Mouse (Mus musculus) left cerebral cortex, postnatal 25 days (tissue): ENCODE measurements around the gene Rbpms2. TPM values are rescaled to one million over a fixed set of nuclear protein-coding genes. Genes with fewer than 3 reads are reported as not detected.
"Not testable (repeated sequence)": the region's sequence is repeated elsewhere in the genome, so short reads cannot be mapped to it uniquely, and the experiment has no call there.

Source experiments
- DNase-seq, 2 experiments: peaks; one replicate each; pipeline ENCODE4 v3.0.0; 2022; ENCODE audit warnings: low spot score in 2 of 2, mixed read lengths in 1 of 2
- intact Hi-C: fragments of 180-260 bp; cut with DNase I; formaldehyde crosslinking; loops from one replicate; pipeline ENCODE4 v1.15.1; 2025
- total RNA-seq, 2 experiments: library from RNA; stranded (reverse); gene quantifications; 2 replicates each; pipeline ENCODE4 v1.2.3; 2021

Rbpms2 gene
- total RNA-seq, 2 experiments from 2014 or later, result 2.2 to 3.2 TPM

DNA sequence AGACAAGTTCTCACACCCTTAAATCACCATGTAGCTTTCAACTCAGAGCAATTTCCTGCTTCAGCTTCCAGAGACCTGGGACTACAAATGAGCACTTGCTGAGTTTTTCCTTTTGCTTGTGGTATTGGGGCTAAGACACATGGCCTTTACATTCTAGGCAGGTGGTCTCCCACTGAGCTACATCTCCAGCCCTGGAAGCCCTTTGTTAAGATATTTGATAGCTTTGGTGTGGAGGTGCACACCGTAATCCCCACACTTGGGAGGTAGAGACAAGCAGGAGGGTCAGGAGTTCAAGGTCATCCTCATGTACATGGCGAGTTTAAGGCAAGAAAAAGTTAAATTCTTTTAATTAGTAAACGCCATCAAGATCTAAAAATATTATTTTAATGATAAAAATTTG lies 52.7 kb downstream of the Rbpms2 start:
- no peak for DNase-seq
- intact Hi-C loops, result no loop called here

DNA sequence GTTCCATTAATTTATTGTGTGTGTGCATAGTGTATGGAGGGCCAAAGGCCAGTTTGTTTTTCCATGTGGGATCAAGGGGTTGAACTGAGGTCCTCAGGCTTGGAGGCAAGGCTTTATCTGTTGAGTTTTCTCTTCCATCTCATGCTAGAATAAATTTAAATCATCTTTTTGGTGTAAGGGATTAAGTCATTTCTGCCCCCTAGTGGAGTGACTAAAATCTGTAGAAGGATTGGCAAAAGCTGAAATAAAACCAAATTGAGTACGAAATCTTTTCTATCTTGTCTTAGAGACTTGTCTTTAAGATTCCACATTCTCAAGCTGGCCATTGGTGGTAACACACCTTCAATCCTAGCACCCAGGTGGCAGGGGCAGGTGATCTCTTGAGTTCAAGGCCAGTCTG lies 53.5 kb downstream of the Rbpms2 start:
- peak in 1 of 2 experiments; percentile 41 for DNase-seq
- intact Hi-C loops, result no loop called here

DNA sequence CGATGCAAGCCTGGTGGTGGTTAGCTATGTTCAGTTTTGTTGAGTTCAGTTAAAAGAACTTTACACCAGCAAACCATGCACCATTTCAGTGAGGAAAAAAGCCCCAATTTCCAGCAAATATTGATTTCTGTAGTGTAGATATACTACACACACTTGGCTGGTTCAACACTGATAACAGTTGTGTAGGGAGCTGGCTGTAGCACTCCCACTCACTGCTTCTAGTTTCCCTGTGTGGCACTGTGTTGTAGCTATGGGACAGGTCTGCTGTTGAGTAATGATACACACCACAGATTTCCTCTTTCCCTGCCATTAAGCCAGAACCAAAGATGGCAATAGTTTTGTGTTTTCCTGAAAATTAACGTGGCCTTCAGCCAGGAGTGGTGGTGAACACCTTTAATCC lies 55.3 kb downstream of the Rbpms2 start:
- no peak for DNase-seq
- intact Hi-C loops, result no loop called here

DNA sequence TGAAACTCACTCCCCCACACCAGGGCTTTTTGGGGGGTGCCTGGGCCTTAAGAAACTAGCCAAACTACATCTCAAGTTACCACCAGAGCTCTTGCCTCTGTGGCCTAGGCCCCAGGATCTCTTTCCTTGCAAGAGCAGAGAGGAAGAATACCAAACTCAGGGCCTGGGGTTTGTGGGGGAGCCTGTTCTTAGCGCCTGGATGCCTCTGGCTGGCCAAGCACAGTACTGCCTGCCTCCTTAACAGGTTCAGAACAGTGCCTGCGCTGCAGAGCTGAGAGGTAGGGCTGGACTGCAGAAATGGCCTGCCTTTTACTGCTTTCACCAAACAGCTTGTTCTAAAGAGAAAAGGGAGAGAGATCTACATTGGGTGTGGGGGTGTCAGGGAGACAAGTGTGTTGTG lies 60.4 kb downstream of the Rbpms2 start:
- DNase-seq, intact Hi-C loops: not testable (repeated sequence)

DNA sequence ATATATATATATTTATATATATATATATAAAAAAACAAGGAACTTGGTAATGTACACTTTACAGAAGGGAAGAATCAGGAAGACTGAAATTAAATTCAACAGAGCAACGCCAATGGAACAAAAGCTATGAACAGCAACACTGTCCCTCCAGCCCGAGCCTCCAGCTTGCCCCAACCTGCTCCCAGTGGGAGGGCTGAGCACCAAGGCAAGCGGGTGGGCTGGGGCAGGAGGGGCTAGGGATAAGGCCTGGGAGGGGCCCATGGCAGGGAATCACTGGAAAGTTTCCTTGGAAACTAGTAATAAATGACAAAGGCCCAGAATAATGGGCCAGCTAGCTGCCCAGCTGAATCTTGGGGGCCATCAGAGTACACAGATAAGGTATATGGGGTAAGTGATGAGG lies 63.0 kb downstream of the Rbpms2 start:
- intact Hi-C loops, result no loop called here
- DNase-seq, result no peak

DNA sequence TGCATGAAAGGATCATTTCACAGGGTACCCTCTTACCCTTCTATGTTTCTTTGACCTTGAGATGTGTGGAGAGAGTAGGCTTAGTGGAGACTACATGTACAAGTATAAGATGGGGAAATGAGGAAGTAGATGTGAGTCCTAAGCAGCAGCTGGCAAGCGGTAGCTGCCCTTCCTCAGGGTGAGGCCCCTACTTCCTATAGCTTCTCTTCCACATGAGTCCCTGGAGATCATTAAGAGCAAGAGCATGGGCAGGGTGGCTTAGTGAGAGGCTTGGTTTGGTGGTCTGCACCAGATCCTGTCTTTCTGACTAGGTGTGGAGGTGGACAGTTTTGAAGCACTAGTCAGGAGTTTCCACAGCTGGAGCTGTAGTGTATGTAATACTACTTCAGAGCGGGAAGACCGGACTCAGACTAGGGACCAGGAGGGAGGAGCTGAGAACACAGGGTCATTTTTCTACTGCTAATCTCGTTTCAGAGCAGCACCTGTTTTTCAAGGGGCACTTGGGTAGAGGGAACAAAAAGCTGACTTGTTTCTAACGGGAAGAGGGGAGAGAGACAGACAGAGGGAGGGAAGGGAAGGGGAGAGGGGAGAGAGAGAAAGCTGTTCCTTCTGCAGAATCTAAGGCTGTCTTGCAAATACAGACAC lies 63.6 kb downstream of the Rbpms2 start:
- intact Hi-C loops, result no loop called here
- no peak for DNase-seq

DNA sequence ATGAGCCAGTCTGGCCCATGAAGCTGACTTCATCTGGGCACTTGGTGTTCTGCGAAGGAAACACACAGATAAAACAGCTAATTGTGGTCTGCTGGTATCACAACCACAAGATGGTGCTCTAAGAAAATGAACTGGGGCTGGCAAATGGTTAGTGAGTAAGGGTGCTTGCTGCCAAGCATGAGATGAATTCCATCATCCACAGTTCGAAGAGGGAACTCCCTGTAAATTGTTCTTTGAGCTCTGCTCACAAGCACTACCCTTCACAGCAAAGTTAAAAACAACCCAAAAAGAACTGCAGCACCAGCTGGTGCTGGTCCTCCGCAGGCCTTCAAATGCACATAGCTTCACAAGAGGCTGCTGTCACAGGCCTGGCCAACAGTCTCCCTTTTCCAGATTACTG lies 66.2 kb downstream of the Rbpms2 start:
- DNase-seq, result peak; percentile 61 to 90
- intact Hi-C loops, result loop anchor here (1.0 to 2.0 kb wide), 2 partner anchors 131 to 154 kb away; partner anchors contain the start of gene Zfp609

DNA sequence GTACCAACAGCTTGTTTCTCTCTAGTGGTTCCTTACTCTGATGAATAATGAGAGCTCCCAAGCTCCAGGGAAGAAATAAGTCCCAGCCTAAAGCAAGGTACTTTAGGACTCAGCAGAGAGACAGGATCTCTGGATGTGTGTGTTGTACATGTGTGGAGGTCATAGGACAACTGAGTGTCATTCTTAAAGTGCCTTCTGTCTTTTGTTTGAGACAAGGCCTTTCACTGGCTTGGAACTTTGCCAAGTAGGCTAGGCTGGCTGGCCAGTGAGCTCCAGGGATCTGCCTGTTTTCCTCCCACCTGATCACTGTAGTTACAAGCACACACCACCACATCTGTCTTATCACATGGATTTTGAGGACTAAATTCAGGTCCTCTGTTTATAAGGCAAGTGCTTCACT lies 66.9 kb downstream of the Rbpms2 start:
- no peak for DNase-seq
- intact Hi-C loops, result loop anchor here (2.0 kb wide), 1 partner anchor 130 kb away; the partner anchor contains the start of gene Zfp609

DNA sequence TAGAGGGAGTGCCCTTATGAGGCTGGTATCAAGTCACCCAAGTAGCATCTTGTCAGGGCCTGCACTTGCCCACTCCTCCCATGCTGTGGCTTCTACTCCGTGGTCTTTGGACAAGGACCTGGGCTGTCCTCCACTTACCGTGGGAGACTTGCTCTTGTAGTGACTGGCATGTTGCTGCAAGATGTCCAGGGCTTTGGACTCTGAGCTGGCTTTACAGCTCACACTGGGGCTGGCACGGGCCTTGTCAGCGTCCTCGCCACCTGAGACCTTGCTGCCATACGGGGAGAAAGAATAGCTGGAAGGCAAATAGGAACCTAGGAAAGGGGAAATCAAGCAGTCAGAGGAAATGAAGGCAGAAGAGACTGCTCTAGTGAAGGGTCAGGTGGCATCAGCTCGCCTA lies 67.9 kb downstream of the Rbpms2 start:
- intact Hi-C loops, result loop anchor here (2.0 kb wide), 1 partner anchor 129 kb away; the partner anchor contains the start of gene Zfp609
- no peak for DNase-seq

DNA sequence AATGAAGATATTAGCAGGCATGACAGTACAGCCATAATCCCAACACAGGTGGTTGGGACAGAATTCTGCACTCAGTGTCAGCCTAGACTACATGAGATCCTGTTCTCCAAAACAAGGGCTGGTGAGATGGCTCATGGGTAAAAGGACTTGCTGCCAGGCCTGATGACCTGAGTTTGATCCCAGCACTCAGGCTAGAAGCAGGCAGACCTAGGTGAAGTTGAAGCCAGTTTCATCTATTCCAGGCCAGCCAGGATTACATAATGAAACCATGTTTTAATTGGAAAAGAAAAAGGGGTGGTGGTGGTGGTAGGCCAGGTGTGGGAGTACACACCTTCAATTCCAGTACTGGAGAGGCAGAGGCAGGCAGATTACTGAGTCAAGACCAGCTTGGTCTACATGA lies 68.5 kb downstream of the Rbpms2 start:
- DNase-seq, result no peak
- intact Hi-C loops, result loop anchor here (2.0 kb wide), 1 partner anchor 129 kb away; the partner anchor contains the start of gene Zfp609

DNA sequence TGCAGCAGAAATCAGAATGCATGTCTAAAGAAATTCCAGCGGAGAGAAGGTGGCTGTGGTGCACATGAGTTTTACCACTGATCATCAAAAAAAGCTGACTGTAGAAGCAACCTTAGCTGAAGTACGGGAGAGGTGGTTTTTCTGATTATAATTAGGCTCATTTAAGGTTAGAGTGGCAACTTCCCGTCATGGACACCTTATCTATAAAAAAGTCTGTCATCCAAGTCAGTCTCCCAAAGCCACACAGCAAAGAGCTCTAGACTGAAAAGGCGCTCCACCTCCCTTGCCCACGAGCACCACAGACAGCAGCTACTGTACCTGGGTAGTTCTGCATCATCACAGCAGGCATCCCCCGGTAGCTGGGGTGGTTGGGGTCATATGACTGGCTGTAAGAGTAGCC lies 71.1 kb downstream of the Rbpms2 start:
- intact Hi-C loops, result no loop called here
- no peak for DNase-seq

DNA sequence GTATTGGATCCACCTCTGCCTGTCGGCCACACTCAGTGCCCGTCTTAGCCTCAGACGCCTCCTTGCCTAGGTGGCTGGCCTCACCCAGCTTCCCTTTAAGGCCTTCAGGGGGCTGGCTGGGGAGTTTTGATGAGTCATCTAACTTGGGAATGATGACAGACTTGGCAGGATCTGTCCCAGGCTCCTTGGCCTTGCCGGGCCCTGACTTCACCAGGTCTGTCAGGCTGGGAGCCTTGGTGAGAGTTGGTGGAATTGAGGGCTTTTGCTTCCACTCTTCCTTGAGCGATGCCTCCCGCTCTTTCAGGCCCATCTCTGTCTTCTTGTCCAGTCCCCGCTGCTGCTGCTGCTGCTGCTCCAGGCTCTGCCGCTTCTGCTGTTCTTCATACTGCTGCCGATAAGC lies 72.8 kb downstream of the Rbpms2 start:
- intact Hi-C loops, result no loop called here
- no peak for DNase-seq

DNA sequence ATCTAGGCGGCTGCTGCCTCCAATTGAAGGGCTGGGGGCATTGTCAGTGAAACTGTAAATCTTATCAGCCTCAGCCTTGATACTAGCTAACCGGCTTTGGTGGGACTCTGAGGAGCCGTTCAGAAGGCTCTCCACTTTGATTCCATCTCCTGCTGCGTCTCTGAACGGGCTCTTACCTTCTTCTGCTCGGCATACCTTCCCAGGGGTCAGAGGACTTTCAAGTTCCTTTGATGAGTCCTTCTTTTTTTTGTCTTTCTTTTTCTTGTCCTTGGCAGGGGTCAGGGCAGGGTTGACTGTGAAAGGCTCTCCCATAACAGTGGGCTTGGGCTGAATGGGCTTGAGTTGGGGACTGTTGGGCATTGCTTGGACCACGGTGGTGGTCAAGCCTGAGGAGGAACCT lies 73.8 kb downstream of the Rbpms2 start:
- no peak for DNase-seq
- intact Hi-C loops, result no loop called here

DNA sequence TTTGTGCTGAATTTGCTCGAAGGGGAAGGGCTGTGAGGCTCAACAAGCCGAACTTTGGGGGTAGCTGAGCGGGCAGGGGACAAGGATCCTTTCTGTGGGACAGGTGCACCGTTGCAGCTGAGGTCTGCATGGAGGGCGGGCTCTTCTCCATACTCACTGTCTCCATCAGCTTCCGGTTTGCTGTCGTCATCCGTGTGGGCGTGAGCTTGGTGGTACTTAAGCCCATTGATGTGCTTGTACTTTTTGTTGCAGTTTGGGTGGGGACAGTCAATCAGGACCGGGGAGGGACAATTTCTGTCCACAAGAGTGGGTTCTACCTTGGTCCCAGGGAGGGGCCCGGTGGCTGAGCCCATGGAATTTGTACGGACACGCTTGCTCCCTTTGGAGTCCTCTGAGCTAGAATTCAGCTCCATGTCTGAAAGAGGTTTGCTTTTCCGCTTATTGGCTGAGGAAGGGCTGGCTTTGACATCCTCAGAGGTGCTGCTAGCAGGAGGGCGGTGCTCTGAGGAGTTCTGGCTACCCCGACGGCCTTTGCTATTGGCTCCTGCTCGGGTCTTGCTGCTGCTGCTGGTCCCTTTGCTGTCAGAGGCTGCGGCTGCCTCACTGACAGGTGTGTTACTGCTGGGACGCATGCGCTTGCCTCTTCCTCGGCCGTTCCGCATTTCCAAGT lies 74.6 kb downstream of the Rbpms2 start:
- intact Hi-C loops, result no loop called here
- no peak for DNase-seq

Other genes with a start within 250 kb of the Rbpms2 start
- under 1 TPM; 0.11 to 0.32 TPM for gene Kbtbd13, start 238.0 kb upstream of the Rbpms2 start, total RNA-seq
- 1 to 10 TPM; 2.7 to 3.4 TPM for gene Rasl12, start 231.1 kb upstream of the Rbpms2 start, total RNA-seq
- not detected for gene Slc51b, start 206.7 kb upstream of the Rbpms2 start, total RNA-seq
- 10 to 100 TPM; 17.4 to 19.2 TPM for gene Mtfmt, start 193.9 kb upstream of the Rbpms2 start, total RNA-seq
- gene Spg21, start 168.7 kb upstream of the Rbpms2 start, total RNA-seq, result 10 to 100 TPM; 27.8 to 32.1 TPM
- gene Ankdd1a, start 109.5 kb upstream of the Rbpms2 start, total RNA-seq, result 1 to 10 TPM; 2.8 to 3.7 TPM
- gene Plekho2, start 49.6 kb upstream of the Rbpms2 start, total RNA-seq, result 10 to 100 TPM; 13.3 to 17.0 TPM
- gene Pif1, start 42.5 kb upstream of the Rbpms2 start, total RNA-seq, result under 1 TPM; 0.27 to 0.46 TPM
- gene Oaz2, start 38.4 kb downstream of the Rbpms2 start, total RNA-seq, result 100 to 1,000 TPM; 231 to 250 TPM
- 10 to 100 TPM; 42.3 to 48.5 TPM for gene Zfp609, start 197.9 kb downstream of the Rbpms2 start, total RNA-seq